Mouse (Mus musculus): ENCODE measurements around the gene Mta1. TPM values are rescaled to one million over a fixed set of nuclear protein-coding genes. Genes with fewer than 3 reads are reported as not detected.

Gene Mta1
- polyA plus RNA-seq, 1 experiment from 2014 or later = 18.7 TPM

GRCm38 (mm10) chr12:113181020-113181419, 82.9 kb downstream of the Mta1 start:
- H3K36me3 ChIP-seq = no peaks in the 10 kb centered on the region
- peaks cover 13% of the 10 kb centered on the region for H3K27me3 ChIP-seq
- no peak overlapping the region for H3K27ac ChIP-seq
- H3K4me3 ChIP-seq = no peak overlapping the region
- no peak overlapping the region for H3K9ac ChIP-seq
- WGBS = 54% methylated on average over 4 of the region's 4 CpGs
- no peaks in the 10 kb centered on the region for H3K9me3 ChIP-seq
- H3K4me2 ChIP-seq (replicated peaks) = no peak overlapping the region
- ATAC-seq (ENCODE audit: low FRiP score, low read depth) = no peak
- peaks cover 6% of the 10 kb centered on the region for H3K4me1 ChIP-seq

- Histone ChIP-seq H3K36me3 (peaks cover 20% of the 10 kb centered on the region), H3K4me1 (peaks cover 28% of the 10 kb centered on the region), H3K9me3 (0 out of 2 replicates have a peak, but pooled peaks cover 4% of the 10 kb centered on the region), H3K4me3 (no peak overlapping the region), H3K9ac (peak overlapping the region; percentile 78; the same call in 1 of the 2 replicates), H3K4me2 (replicated peaks) (peak overlapping the region; percentile 92), H3K27ac (no peak overlapping the region), H3K27me3 (peaks cover 32% of the 10 kb centered on the region)
- no peak for ATAC-seq (ENCODE audit: low FRiP score, low read depth)
- 61% methylated on average over 5 of the region's 5 CpGs for whole genome bisulfite sequencing
Measured at GRCm38 (mm10) chr12:113184945-113185344, 86.9 kb downstream of the Mta1 start.

- peaks cover 28% of the 10 kb centered on the region for H3K4me1 ChIP-seq
- 0 out of 2 replicates have a peak, but pooled peaks cover 4% of the 10 kb centered on the region for H3K9me3 ChIP-seq
- H3K9ac ChIP-seq = peak within 1 kb of the TSS; percentile 78
- H3K36me3 ChIP-seq = peaks cover 27% of the 10 kb centered on the region
- WGBS = 3% methylated on average over 50 of the region's 63 CpGs
- peak within 1 kb of the TSS; percentile 92 for H3K4me2 ChIP-seq (replicated peaks)
- peak; percentile 74 for ATAC-seq (ENCODE audit: low FRiP score, low read depth)
- H3K4me3 ChIP-seq = peak within 1 kb of the TSS; percentile 60
- peaks cover 32% of the 10 kb centered on the region for H3K27me3 ChIP-seq
- H3K27ac ChIP-seq = no peak within 1 kb of the TSS
Measured at GRCm38 (mm10) chr12:113185442-113186291, 87.6 kb downstream of the Mta1 start, which contains the start of gene Tmem121. Gene Tmem121, plus strand, starts transcription at chr12:113185930.

GRCm38 (mm10) chr12:113186326-113187010, 88.4 kb downstream of the Mta1 start:
- peaks cover 35% of the 10 kb centered on the region for H3K36me3 ChIP-seq
- H3K4me2 ChIP-seq (replicated peaks) = peak overlapping the region; percentile 92
- peaks cover 32% of the 10 kb centered on the region for H3K27me3 ChIP-seq
- 36% methylated on average over 12 of the region's 12 CpGs for WGBS
- H3K27ac ChIP-seq = no peak overlapping the region
- H3K4me3 ChIP-seq = peak overlapping the region; percentile 60
- no peak for ATAC-seq (ENCODE audit: low FRiP score, low read depth)
- peak overlapping the region; percentile 78 for H3K9ac ChIP-seq
- 0 out of 2 replicates have a peak, but pooled peaks cover 4% of the 10 kb centered on the region for H3K9me3 ChIP-seq
- H3K4me1 ChIP-seq = peaks cover 28% of the 10 kb centered on the region

Small RNA genes lying within 50 kb of the gene (microRNA-seq; reads per million reads assigned to microRNA genes)
- not detected for gene Gm44471

Other genes starting within 250 kb of the Mta1 start
- gene Gpr132, start 230.1 kb upstream of the Mta1 start, polyA plus RNA-seq (2015; fragmentation: Nextera tagmentation; extraction: Ambion mirVana) = 0.11 and 0.13 TPM in 2 replicates
- gene Jag2, start 168.5 kb upstream of the Mta1 start, polyA plus RNA-seq (2015; fragmentation: Nextera tagmentation; extraction: Ambion mirVana) = 5.9 and 7.8 TPM in 2 replicates
- 83.8 and 88.9 TPM in 2 replicates for gene Nudt14, start 156.2 kb upstream of the Mta1 start, polyA plus RNA-seq (2015; fragmentation: Nextera tagmentation; extraction: Ambion mirVana)
- 26.7 and 27.5 TPM in 2 replicates for gene Btbd6, start 121.8 kb upstream of the Mta1 start, polyA plus RNA-seq (2015; fragmentation: Nextera tagmentation; extraction: Ambion mirVana)
- 71.4 and 74.0 TPM in 2 replicates for gene Brf1, start 97.6 kb upstream of the Mta1 start, polyA plus RNA-seq (2015; fragmentation: Nextera tagmentation; extraction: Ambion mirVana)
- gene Pacs2, start 83.8 kb upstream of the Mta1 start, polyA plus RNA-seq (2015; fragmentation: Nextera tagmentation; extraction: Ambion mirVana) = 14.2 and 16.7 TPM in 2 replicates
- 0.14 TPM in 1 of 2 replicates, not detected in the other for gene Tex22, start 23.8 kb upstream of the Mta1 start, polyA plus RNA-seq (2015; fragmentation: Nextera tagmentation; extraction: Ambion mirVana)
- 70.0 and 70.4 TPM in 2 replicates for gene Crip2, start 42.0 kb downstream of the Mta1 start, polyA plus RNA-seq (2015; fragmentation: Nextera tagmentation; extraction: Ambion mirVana)
- gene Crip1, start 48.0 kb downstream of the Mta1 start, polyA plus RNA-seq (2015; fragmentation: Nextera tagmentation; extraction: Ambion mirVana) = 147 and 154 TPM in 2 replicates
- 35.5 and 36.6 TPM in 2 replicates for gene Tedc1, start 58.1 kb downstream of the Mta1 start, polyA plus RNA-seq (2015; fragmentation: Nextera tagmentation; extraction: Ambion mirVana)
- 21.2 and 23.4 TPM in 2 replicates for gene Tmem121, start 87.7 kb downstream of the Mta1 start, polyA plus RNA-seq (2015; fragmentation: Nextera tagmentation; extraction: Ambion mirVana)

Measured in limb, embryonic 13.5 days (tissue).